Mouse (Mus musculus) kidney, postnatal 25 days (tissue): Measurements from ENCODE around the gene Snx14.
"Not testable (repeated sequence)": the region's sequence is repeated elsewhere in the genome, so short reads cannot be mapped to it uniquely, and the experiment has no call there.

Experiments used
- DNase-seq, 2 experiments: peaks; one replicate each; pipeline ENCODE4 v3.0.0; 2021; ENCODE audit warnings: mixed read lengths in 2 of 2

The Snx14 gene

GRCm38 (mm10) chr9:88438555-88439237, at the start of gene Snx14:
Gene Snx14, minus strand, starts transcription at chr9:88438958.
- peak; percentile 96 to 98 for DNase-seq

- no peak for DNase-seq
Observed at GRCm38 (mm10) chr9:88484531-88484930, 45.8 kb upstream of the Snx14 start.

- peak; percentile 85 to 92 for DNase-seq
Observed at GRCm38 (mm10) chr9:88482829-88483396, 44.2 kb upstream of the Snx14 start.

GRCm38 (mm10) chr9:88482230-88482828, 43.6 kb upstream of the Snx14 start, which contains the start of gene Syncrip:
Gene Syncrip, minus strand, starts transcription at chr9:88482574.
- peak; percentile 89 to 96 for DNase-seq

GRCm38 (mm10) chr9:88481791-88482160, 43.0 kb upstream of the Snx14 start:
- peak; percentile 33 to 60 for DNase-seq

- DNase-seq, result peak; percentile 40 to 62
Observed at GRCm38 (mm10) chr9:88481061-88481790, 42.5 kb upstream of the Snx14 start.

- no peak for DNase-seq
Observed at GRCm38 (mm10) chr9:88480120-88480519, 41.4 kb upstream of the Snx14 start.

GRCm38 (mm10) chr9:88476138-88476537, 37.4 kb upstream of the Snx14 start:
- DNase-seq, result no peak

GRCm38 (mm10) chr9:88461017-88461416, 22.3 kb upstream of the Snx14 start:
- not testable (repeated sequence) for DNase-seq

- DNase-seq, result no peak
Observed at GRCm38 (mm10) chr9:88439991-88440390, 1.2 kb upstream of the Snx14 start.

GRCm38 (mm10) chr9:88439238-88439600, 461 bp upstream of the Snx14 start:
- DNase-seq, result no peak

- no peak for DNase-seq
Observed at GRCm38 (mm10) chr9:88438237-88438554, 562 bp downstream of the Snx14 start.

- DNase-seq, result no peak
Observed at GRCm38 (mm10) chr9:88437342-88438236, 1.2 kb downstream of the Snx14 start.

- no peak for DNase-seq
Observed at GRCm38 (mm10) chr9:88424356-88424755, 14.4 kb downstream of the Snx14 start.

GRCm38 (mm10) chr9:88422428-88422827, 16.3 kb downstream of the Snx14 start:
- DNase-seq, result no peak

- DNase-seq, result no peak
Observed at GRCm38 (mm10) chr9:88416752-88417151, 22.0 kb downstream of the Snx14 start.

GRCm38 (mm10) chr9:88409978-88410377, 28.8 kb downstream of the Snx14 start:
- DNase-seq, result no peak

- no peak for DNase-seq
Observed at GRCm38 (mm10) chr9:88404515-88404914, 34.2 kb downstream of the Snx14 start.

- DNase-seq, result no peak
Observed at GRCm38 (mm10) chr9:88404088-88404487, 34.7 kb downstream of the Snx14 start.

- DNase-seq, result no peak
Observed at GRCm38 (mm10) chr9:88398461-88398860, 40.3 kb downstream of the Snx14 start.

GRCm38 (mm10) chr9:88394852-88395251, 43.9 kb downstream of the Snx14 start:
- no peak for DNase-seq

GRCm38 (mm10) chr9:88388826-88389225, 49.9 kb downstream of the Snx14 start:
- DNase-seq, result no peak

GRCm38 (mm10) chr9:88380542-88380941, 58.2 kb downstream of the Snx14 start:
- no peak for DNase-seq
